Mouse (Mus musculus): ENCODE results near the gene Tnpo1.

The Tnpo1 gene

DNA sequence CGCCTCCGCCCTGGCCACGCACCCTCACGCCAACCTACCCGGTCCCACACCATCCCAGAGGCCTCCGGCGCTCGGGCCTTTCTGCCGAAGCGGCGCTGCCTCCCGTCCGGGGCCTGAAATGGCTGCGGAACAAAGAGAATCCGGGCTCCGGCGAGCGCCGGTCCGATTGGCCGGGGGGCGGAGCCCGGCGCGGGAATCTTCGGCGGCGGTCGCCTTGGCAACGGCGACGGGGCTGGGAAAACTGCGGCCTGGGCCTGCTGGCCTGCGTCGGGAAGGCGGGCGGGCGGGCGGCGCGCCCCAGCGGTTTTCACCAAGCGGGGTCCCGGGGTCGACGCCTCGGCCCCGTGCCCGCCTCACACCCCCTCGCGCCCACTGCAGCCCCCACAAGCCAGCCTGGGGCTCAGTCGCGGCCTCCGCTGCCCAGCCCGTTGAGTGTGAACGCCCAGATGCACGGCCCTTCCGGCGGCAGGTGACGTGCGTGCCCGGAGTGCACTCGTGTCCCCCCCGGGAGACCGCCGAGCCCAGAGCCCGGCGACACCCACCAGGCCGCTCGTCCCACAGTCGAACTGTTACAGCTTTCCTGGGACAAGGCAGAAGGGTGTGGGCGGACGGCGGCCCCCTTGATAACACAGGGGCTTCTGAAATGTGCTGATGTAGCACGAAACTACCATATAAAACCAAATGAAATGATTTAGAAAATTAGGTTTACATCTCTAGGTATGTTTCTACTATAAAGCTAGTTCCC, at the start of gene Tnpo1:
Gene Tnpo1, minus strand, starts transcription at position 172 of the 745 bp plus-strand sequence.
- DNase-seq (ENCODE audit: low spot score): peak; percentile 95

DNA sequence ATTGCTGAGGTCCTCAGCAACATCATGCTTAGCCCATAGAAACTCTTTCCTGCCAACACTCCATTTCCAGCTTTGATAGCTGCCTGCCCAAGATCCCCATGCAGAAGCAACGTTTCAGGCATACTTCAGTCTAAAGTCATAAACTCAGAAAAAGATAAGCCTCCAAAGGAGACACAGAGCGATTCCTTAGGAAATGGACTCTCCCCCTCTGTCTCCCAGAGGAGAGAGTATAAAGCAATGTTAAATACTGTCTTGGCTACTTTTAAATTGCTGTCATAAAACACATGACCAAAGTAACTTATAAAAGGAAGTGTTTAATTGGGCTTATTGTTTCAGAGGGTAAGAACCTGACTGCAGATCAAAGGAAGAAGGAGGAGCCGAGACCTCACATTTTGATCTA, 45.9 kb upstream of the Tnpo1 start:
- DNase-seq (ENCODE audit: low spot score): no peak

DNA sequence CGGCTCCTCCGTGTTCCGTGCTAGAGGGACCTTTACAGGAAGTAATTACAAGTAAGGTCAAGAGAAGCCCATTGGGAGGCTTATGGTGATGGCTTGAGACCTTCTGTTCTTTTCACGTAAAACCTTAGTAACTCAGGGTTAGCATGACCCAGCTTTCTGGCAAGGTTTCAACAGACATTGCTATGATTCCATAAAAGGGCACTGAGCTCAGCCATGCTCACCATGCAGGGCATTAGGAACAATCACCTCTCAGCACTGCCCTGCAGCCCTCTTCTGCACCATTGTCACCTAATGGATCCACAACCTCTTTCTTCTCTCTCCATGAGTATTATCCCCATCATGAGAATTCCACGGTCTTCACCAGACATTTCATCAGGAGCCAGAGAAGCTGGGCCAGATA, 45.5 kb upstream of the Tnpo1 start:
- no peak for DNase-seq (ENCODE audit: low spot score)

DNA sequence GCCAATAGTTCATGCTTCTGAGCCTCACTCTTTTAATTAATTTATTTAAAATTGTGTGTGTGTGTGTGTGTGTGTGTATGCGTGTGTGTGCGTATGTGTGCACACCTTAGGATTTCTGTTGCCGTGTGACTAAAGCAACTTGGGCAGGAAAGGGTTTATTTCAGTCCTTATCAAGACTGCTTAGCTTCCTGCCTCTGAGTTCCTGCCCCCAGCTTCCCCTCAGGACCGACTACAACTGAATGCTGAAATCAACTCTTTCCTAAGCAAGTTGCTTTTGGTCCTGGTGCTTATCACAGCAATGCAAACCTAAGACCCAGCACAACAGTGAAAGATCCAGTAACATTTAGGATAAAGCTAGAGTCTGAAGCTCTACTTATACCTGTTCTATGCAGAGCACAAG, 42.3 kb upstream of the Tnpo1 start:
- DNase-seq (ENCODE audit: low spot score): no peak

DNA sequence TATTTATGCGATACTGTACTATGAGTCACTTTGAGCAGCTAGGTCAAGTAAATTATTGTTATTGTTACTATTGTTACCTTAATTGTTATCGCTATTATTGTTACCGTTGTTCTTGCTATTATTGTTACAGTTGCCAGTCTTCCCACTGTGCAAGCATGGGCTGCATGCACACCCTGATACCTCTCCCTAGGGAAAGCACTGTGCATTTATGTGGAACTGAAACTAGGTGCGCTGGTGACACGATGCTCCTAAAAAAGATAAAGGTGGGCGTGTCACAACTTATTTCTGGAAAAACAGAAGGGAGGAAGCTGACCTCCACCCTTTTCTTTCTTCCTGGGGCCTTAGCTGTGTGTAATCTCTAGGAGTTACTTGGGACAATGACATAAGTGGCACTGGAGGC, 41.8 kb upstream of the Tnpo1 start:
- no peak for DNase-seq (ENCODE audit: low spot score)

DNA sequence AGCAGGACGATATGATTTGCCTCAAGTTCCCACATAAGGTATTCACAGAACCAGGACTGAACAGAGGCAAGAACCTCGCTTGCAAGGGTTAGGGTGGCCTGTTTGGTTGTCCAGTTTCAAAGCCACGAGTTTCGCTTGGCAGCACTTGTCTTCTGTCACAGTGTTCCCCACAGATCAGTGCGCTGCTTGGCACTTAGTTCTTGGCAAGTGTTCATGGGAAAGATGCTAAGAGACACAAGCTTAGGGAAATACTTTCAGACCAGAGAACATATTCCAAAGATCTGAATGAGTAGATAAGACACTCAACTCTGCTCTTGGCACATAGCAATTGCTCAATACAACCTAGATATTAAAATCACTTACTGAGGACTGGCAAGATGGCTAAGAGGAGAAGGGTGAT, 40.4 kb upstream of the Tnpo1 start:
- DNase-seq (ENCODE audit: low spot score): no peak

DNA sequence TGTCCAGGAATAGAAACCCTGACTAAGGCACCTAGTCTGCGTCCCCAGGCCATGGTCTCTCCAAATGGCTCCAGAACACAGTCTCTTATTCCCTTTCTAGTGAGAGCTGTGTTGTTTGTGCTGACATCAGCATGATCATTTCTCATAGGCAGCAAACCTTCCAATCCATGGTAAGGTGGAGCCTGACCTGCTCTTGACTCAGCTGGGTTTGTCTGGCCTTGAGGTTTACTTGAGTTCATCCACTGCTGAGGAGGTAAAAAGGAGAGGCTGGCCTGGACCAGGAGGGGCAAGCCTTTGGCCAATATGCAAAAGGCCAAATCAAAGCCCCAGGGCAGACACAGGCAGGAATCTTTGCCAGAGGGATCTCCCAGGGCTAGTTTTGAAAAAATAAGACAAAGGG, 37.4 kb upstream of the Tnpo1 start:
- DNase-seq (ENCODE audit: low spot score): no peak

DNA sequence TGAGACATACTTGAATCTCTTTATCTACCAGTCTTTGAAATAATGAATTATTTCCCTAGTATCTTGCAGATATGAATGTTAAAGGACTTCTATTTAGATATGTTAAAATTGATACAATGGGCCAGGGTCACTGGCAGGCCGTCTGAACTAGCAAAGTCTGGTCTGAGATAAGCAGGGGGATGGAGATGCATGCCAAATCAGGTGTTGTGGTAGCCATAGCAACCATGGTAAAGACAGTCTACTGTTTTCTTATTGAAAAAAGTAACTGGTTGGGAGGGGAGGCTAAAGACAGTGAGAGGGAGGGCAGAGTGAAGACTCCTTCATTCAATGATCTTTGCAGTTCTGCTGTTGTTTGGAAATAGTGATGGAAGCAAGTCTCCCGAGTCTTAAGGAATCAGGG, 32.0 kb upstream of the Tnpo1 start:
- no peak for DNase-seq (ENCODE audit: low spot score)

DNA sequence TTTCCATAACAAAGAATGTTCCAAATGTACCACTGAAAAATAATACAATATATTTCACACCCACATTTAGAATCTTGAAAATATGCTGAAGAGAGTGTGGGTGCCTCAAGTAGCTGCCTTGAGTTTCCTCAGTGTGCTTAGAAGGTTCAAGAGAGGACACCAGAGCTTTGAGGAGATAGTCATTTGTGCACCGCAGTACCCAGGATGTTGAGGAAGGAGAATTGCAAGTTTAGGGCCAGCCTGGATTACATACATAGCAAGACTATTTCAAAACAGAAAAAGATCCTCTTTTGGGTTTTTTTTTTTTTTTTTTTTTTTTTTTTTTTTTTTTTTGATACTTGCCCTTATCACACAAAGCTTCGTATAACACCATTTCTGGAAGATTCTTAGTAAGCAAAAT, 30.0 kb upstream of the Tnpo1 start:
- no peak for DNase-seq (ENCODE audit: low spot score)

DNA sequence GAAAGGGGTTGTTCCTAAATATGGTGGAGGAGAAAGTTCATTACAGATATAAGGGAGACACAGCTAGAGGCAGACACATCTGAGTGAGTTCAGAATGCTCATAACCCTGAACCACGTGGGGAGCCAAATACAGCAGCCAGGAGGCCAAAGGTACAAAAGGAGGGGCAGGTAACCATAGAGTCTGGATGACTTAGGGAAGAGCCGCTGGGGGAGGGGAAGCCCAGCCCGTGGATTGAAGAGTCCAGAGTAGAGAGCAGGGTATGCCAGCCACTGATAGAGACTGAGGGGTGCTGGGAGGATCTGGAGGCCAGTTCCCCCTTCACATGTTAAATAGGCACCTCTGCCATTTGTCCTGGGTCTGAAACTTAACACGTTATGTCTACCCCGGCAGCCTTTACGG, 29.5 kb upstream of the Tnpo1 start:
- DNase-seq (ENCODE audit: low spot score): no peak

DNA sequence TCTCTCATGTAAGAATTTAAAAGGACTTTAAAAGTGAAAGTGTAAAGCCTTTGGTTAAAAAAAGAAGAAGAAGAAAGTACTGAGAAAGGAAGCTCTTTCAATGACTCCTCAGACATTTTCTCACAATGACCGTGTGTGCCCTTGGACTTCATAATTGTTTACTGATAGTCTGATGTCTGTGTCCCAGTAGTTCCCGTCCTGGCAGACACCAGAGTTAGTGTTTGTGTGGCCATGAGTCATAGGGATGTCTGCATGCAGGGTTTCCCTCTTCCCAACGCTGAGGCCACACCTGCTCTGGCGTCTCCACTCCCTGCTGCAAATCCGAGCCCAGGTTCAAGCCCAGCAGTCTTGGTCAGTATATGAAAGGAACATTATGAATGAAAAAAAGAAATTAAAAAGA, 29.0 kb upstream of the Tnpo1 start:
- peak; percentile 74 for DNase-seq (ENCODE audit: low spot score)

DNA sequence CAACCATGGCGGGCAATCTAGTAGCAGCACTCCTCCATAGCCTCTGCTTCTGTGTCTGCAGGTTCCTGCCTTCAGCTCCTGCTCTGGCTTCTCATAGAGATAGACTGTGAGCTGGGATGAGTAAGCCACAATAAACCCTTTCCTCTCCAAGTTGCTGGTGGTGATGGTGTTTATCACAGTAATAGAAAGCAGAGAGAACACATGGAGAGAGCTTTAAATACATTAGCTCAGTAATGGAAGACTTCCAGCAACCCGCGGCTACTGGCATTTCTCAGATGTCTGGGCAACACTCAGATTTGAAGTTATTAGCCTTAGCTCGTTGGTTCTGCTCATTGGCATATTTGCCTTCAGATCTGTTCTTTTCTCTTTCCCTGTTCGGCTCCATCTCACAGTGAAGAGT, 27.6 kb upstream of the Tnpo1 start:
- peak; percentile 92 for DNase-seq (ENCODE audit: low spot score)

DNA sequence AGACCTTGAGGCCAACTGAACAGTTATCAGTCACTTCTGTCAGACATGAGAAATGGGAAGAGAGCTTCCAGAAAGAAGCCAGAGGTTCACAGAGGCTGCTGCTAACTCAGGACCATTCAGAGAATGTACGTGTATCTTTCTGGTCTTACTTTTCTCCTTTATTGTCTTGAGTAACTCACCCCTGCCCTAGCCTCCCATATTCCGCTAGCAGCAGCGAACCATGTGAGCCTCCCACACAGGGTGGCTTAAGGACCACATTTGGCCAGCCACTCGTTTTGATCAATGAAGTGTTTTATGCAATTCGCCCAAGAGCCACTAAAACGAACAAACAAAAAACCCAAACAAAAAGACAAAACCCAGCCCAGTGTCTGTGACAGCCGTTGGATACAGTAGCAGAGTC, 25.8 kb upstream of the Tnpo1 start:
- DNase-seq (ENCODE audit: low spot score): no peak

DNA sequence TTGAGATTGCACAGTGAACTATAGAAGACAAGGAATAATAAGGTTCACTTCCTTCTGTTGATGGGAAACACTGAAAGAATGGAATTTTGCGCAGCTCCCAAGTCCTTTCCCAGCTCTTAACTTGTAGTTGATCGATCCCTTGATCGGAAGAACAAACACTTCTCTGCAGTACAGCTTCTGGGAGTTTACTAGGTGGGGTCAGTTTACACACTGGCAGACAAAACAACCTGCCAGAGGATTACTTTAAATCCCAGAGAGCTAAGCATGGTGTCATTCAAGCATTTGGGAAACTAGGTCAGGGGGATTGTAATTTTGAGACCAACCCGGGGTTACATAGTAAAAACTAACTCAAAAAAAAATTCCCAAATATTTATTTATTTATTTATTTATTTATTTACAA, 22.0 kb upstream of the Tnpo1 start:
- no peak for DNase-seq (ENCODE audit: low spot score)

DNA sequence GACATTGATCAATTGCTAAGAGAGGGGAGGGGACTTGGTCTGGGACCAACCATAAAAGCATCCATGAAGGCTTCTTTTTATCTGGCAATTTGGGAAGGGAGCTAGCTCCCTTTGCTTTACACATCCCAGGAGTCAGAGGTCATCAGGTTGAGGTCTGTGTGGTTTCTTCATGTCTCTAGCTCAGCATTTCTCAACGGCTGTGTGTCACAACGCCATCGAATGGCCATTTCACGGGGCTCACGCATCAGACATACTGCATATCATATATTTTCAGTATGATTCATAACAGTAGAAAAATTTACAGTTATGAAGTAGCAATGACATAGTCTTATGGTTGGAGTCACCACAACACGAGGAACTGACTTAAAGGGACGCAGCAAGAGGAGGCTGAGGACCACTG, 20.2 kb upstream of the Tnpo1 start:
- DNase-seq (ENCODE audit: low spot score): no peak

DNA sequence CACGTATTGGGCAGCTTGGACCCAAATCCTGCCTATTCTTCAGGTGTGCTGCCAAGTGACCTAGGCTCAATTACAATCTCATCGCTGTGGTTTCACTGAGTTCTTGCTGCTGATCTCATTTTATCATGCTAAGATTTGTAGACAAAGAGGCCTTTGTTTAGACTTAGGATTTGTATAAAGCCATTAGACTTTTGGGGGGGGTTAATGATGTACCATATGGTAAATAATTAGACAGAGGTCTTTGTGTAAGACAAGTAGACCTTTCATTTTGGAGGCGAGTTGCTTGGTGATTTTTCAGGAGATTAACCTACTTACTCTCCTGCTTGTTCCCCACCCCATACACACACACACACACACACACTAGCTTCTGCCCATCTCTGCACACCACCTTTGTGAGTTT, 19.7 kb upstream of the Tnpo1 start:
- no peak for DNase-seq (ENCODE audit: low spot score)

DNA sequence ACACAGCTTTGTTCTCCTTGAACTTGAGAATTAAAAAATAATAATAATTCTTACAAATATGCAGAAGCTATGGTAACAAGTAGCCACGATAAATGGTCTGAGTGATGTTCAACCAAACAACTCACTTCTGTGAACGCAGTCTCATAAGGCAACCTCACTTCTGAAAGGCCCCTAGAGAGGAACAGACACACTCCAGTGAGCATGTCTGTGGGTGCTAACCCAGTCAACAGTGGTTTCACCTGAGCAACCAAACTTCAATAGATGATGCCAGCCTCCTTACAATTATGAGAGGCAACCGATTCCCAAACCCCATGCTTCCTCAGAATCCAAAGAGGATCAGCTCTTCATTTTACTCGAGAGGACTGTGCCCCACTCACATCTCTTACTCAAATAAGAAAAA, 19.2 kb upstream of the Tnpo1 start:
- DNase-seq (ENCODE audit: low spot score): no peak

DNA sequence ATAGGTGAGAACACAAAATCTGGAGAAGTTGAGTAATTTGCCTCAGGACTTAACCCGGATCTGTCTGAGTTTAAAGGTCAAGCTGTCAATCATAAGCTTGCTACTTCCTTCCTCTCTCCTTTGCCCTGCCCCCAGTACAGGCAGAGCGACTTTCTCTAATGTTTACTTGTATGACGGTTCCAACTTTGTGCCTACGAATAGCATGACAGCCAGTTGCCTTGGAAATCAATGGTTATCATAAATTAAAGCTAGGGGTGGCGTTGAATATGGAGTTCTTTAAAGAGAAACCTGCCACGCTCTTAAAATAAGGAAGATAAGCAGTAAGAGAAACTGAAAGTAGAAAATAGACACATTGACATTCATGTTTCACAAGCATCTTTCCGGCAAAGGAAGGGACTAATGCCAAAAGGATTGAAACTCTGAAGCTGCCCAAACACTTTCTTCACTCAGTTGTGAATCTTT, 18.5 kb upstream of the Tnpo1 start:
- DNase-seq (ENCODE audit: low spot score): no peak

DNA sequence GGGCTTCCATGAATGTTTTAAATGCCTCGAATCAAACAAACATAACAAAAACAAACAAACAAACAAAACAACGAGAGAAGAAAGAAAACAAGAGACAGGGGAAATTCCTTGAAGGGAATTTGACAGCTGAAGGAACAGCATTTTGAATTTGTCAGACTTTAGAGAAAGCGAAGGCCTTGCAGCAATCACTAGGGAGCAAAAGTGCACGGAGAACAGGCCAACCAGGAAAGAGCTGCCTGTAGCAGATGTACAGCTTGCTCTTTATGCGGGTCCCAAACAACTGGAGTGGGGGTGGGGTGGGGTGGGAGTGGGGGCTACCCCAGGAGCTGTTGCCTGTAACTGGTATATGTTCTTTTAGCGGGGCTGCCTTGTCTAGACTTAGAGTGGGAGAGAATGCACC, 16.2 kb upstream of the Tnpo1 start:
- DNase-seq (ENCODE audit: low spot score): no peak

DNA sequence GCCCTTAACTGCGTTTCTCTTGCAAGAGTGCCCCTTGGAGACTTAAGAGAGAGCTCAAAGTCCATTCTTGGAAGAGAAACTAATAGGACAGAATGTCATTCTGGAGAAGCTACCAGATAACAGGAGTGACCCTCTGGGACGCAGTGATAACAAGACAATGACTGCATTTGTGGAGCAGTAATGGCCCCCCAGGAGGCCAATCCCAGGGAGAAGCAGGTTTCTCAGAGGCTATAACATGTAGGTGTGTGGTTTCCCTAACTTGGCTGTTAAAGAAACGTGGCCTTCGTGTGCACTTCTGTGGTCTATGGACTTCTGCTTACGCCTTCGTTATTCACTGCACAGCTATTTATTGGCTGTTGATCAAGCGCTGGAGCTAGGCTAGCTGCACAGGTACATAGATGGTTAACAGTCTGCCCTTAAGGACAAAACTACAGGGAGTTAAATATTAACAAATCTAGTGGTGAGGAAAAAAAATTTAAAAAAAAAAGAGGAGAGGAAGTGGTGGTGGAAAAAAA, 15.7 kb upstream of the Tnpo1 start:
- no peak for DNase-seq (ENCODE audit: low spot score)

DNA sequence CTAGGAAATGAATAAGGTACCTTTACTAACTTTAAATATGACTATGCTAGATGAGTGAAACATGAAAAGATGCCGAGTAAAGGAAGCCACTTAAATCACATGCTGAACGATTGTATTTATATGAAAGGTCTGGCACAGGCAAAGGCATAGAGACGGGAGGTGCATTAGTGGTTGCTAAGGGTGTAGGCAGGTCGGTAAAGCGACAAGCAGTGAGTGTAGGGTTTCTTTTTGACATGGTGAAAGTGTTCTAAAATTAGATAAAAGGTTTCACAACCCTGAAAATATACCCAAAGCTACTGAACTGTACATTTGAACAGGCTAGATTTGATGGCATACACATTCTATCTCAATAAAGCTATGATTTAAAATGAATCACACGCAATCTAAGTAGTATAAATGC, 10.9 kb upstream of the Tnpo1 start:
- DNase-seq (ENCODE audit: low spot score): no peak

DNA sequence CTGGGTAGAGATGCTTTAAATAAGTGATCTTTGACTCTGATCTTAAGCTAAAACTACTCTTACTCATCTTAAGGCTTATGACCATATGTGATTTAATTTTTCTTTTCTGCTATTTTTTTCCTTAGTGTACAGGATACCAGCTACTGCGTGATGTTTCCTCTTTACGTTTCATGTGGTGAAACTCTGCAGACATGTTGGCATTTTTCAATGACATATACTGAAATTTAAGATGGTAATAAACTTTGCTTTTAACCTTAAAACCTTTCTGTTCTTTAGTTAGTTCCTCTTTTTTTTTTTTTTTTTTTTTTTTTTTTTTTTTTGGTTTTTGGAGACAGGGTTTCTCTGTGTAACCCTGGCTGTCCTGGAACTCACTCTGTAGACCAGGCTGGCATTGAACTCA, 2.7 kb upstream of the Tnpo1 start:
- DNase-seq (ENCODE audit: low spot score): no peak

DNA sequence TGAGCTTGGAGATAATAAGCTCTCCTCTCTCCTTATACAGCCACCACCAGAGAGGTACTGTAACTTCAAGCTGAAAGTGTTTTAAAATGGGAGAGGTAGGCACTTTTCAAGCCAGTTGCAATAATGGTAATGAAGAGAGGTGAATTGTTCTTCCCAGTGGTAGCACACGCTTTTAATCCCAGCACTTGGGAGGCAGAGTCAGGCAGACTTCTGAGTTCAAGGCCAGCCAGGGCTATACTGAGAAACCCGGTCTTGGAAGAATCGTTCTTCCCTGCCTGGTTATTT, 716 bp upstream of the Tnpo1 start:
- DNase-seq (ENCODE audit: low spot score): peak; percentile 62

DNA sequence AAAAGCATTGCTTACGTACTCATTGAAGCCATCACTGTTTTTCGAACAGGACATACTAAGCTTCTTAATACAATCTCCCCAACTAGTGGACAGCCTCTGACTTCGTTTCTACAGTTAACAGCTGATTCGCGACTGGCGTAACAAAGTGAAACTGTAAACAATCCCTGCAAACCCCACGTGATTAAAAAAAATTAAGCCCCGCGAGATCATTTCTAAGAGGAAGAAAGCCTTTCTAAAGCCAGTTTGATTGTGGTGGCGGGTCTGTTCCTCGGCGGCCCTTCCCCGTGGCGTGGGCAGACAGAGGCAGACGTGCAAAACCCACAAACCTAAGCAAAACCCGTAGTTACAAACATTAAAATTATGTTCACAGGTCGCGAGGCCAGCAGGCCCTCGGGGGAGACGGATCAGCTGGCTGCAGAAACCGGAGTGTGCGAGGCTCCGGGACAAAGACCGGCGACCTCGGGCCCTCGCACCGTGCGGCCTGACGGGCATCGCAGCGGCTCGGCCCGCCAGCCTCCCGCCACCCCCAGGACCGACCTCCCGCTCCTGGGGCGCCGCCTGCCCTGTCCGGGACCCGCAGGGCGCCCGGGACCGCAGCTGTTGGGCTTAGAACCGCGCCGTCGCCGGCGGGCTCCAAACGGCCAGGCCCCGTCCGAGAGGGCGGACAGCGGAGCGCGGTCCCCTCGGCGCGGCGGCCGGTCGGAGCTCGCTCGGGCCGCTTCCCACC, 535 bp downstream of the Tnpo1 start:
- peak; percentile 94 for DNase-seq (ENCODE audit: low spot score)

Measured in MN1 (cell line).